Mouse (Mus musculus) A20 (cell line): Measurements from ENCODE around the gene Bcl2l11.

Experiments
- DNase-seq: peaks from one replicate; pipeline ENCODE4 v3.0.0-alpha.2; 2011; ENCODE audit warnings: low read depth, low spot score

The Bcl2l11 gene

DNA sequence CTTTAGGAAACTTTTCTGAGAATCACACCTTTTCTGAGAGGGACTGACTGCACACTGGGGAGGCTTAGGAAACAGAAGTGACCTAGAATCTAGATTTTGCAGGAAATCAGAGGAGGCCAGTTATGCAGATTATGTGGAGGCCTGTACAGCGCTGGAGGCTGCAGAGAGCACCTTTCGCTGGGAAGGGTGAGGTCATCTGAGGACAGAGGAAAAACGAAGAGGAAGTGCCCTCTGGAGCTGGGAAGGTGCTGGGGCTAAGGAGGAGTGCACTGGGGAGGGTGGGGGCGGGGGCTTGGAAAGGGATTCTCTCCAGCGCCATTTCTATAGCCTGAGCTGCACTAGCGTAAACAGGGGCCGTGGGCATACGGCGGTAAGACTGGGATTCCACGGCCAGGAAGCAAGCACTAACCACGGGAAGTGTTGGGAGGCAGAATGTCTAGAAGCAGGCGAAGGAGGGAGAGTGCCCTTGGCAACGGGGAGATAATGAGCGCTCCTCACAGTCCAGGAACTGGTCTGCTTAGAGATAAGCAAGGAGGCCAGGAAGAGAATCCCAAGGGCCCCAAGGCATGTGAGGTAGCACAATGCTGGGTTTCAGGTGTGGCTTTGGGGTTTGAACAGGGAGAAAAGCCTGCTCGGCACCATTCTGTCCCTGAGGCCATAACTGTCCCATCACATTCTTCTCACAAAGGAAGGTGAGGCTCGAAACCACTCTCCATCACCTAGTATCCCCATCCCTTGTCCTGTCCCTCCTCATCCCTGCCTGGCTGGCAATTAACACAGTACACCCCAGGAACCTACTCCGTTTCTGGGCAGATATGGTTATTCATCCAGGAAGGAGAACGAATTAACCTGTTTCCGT, 85.4 kb downstream of the Bcl2l11 start:
- no peak for DNase-seq

DNA sequence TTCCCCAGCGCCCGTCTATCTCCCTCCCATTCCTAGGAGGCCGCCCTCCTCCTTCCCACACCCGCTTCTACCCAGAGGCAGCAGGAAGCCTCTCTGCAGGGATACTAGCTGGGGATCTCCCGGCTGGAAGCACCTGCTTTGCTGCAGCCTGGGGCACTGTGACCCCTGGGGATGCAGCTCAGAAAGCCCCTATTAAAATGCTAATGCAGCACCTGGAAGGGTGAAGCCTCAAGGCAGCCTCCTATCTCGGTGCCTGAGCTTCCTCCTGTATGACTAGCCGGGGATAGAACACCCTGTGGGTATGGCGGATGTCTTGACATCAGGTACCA, 86.0 kb downstream of the Bcl2l11 start:
- DNase-seq, result no peak
